Mouse (Mus musculus) gastrocnemius, adult 8-10 months (tissue): ENCODE measurements around the gene Cmc1. TPM values are rescaled to one million over a fixed set of nuclear protein-coding genes. Genes with fewer than 3 reads are reported as not detected.
A peak's percentile ranks its signal among the peaks of the same experiment; 100 is the strongest.
"Not testable (repeated sequence)": the region's sequence is repeated elsewhere in the genome, so short reads cannot be mapped to it uniquely, and the experiment has no call there.

Experiments used
- DNase-seq, 2 experiments: peaks; one replicate each; pipeline ENCODE4 v3.0.0; 2022; ENCODE audit warnings: low spot score in 2 of 2
- total RNA-seq, 4 experiments: library from RNA; stranded (reverse); gene quantifications; 2 replicates each; pipeline ENCODE4 v1.2.4; 2022

Cmc1 gene
- total RNA-seq, 4 experiments from 2014 or later = 18.3 to 25.0 (median 21.5) TPM

- not testable (repeated sequence) for DNase-seq
Observed at GRCm38 (mm10) chr9:118140356-118140755, 9.6 kb downstream of the Cmc1 start.

DNA sequence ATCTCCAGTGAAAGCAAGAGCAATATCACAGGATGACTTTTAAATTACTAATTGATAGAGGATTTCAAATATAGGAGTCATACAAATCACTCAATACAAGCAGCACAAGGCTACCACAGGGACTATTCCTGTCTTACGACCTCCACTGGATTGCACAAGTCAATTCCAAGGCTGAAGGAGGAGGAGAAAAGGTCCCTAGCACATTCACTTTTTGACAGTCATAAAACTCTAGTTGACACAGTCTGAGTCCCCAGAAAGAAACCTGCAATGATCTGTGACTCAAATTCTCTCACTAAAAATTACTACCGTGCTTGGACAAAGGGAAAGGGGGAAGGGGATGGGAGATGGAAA lies 39.6 kb downstream of the Cmc1 start:
- DNase-seq = no peak

DNA sequence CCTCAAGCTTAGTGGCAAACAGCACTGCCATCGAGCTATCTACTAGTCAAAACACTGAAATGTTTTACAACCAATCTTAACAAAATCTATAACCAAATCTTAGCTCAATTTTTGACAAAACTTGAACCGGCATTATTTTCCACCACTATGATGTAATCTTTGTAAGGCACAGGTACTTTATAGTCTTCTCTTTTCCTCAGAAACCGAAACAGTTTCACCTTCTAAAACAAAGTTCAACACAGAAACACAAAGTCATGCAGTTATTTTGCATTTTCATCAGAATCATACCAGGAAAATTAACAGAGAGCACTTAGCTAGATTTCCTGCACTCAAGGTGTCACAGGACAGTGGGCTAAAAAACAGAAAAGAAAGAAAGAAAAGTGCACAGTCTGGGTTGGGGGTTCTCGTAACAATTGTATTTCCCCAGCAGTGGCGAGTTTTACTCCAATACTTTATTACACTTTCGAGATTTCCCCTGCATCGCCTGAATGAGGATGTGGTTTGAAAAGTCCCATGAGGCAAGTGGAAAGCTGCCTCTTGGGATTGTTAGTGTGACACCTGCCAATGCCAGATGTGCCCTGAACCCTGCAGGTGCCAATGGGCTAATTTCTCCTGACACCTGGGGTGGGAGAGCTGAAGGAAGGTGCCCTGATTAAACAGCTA lies 40.1 kb downstream of the Cmc1 start:
- no peak for DNase-seq

DNA sequence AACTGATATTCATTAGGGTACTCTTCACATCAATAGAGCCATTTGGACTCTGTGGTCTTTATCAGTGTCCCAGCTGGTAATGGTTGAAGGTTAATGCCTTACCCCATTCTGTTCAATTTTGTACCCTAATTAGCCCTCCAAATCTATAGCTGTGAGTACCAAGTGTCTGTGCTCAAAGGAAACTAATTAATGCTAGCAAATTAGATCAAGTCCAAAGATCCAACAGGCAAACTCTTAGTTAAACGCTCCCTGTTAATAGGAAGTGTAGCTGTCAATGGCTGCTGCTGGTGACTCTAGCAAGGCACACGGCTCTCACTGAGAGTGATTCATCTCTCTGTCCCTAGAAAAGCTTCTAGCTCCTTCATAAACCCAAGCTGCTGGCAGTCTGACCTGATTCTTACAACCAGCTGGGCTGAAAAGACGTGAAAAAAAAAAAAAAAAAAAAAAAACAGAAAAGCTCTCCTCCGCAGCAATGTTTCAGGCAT lies 41.4 kb downstream of the Cmc1 start:
- no peak for DNase-seq

DNA sequence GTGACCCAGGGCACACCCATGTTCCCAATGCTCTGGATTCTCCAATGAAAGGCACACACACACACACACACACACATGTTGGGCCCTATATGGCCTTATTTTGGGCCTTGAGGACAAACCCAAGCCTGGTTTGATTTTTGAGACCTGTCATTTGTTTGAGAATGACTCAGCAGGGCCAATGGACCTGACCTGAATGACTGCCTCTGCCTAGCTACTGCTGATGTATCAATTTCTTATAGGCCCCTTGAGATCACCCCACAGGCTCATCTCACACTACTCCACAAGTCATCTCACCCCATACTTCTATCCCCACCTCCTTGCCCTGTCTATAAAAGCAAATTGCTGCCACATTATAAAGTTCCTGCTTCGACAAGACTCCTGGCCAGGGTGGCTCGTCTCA lies 48.2 kb downstream of the Cmc1 start:
- no peak for DNase-seq

GRCm38 (mm10) chr9:118100484-118100883 lies 49.5 kb downstream of the Cmc1 start:
- DNase-seq = no peak

GRCm38 (mm10) chr9:118099395-118099794 lies 50.6 kb downstream of the Cmc1 start:
- DNase-seq = no peak

DNA sequence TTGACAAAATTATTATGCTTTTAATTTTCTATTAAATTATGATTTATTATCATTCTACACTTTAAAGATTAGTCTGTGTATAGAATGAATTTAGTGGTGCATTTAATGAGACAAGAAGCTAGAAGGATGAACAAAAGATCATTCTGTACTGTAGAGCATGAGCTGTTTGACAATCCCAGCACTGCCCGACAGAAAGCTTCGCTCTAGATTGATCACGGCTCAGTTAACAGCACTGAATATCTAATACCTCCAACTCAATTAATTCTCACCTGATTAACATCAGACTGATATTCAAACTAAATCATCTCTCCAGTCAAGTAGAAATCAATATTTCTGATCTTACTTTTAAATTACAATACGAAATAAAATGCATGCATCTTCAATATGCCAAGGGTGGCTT lies 66.1 kb downstream of the Cmc1 start:
- no peak for DNase-seq

DNA sequence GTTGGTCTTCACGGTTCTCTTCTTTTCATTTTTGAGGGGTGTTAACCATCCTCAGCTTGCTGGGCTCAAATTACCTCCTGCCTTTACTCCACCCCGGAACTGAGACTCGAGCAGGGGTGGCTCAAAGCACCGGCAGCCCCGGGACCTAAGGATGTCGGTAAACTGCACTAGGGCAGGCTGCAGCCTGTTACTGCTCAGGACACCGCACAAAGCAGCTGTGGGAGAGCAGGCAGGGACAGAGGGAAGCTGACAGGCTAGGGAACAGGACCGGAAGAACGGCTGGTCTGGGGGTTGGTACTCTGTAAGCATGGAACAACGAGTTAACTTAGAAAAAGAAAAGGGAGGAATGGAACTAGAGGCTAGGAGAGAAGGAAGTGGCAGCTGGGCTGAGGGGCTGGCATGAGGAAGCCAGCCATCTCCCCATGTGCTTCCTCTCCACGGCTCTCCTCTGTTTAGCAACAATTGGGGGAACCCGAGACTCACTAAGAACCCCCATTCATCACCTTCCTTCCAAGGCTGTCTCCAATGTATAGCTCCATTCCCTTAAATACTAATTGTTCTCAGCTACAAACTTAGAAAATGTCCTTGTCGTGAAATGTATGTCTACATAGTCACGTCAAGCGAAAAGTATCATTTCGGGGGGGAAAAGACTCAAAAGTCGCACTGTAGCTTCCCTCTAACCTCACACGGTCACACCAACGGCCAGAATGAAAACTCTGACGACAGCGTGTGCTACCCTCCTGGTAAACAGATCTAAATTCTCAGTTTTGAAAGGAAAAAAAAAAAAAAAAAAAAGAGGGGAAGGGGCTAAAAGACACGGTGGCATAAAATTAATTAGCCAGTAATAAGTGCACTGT lies 67.2 kb downstream of the Cmc1 start:
- no peak for DNase-seq

DNA sequence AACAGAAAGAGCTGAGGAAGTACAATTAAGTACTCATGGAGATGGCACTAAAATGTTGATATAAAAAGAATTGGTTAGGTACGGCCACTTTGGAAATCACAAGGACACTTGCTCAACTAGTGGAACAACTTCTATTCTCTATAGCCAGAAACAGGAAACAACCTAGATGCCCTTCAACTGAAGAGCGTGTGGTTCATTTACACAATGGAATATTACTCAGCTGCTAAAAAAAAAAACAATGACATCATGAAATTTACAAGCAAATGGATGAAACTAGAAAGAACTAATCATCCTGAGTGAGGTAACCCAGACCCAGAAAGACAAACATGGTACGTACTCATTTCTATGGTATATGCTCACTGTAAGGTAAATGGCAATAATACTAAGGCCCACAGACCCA lies 76.6 kb downstream of the Cmc1 start:
- no peak for DNase-seq

GRCm38 (mm10) chr9:118072101-118072500 lies 77.9 kb downstream of the Cmc1 start:
- no peak for DNase-seq

DNA sequence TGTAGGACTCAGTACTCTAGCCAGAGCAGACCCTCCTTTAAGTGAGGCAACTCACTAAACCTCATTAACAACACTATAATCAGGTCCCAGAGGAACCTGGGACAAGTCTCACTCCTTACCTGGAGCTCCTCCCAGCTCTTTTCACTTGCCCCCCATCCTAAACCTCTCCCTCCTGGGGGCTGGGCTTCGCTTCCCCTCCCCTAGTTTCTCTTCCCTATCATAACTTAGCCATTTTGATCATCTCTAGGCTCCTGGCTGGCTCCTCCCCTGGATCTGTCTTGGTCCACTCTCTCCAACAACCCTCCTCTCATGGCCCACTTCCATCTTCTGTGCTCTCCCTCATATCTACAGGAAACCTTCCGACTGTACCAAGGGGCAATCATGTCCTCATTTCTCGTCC lies 78.6 kb downstream of the Cmc1 start:
- no peak for DNase-seq

GRCm38 (mm10) chr9:118070442-118070841 lies 79.5 kb downstream of the Cmc1 start:
- peak; percentile 23 to 26 for DNase-seq

GRCm38 (mm10) chr9:118059101-118059500 lies 90.9 kb downstream of the Cmc1 start:
- DNase-seq = no peak

- DNase-seq = no peak
Observed at GRCm38 (mm10) chr9:118053286-118053685, 96.7 kb downstream of the Cmc1 start.

DNA sequence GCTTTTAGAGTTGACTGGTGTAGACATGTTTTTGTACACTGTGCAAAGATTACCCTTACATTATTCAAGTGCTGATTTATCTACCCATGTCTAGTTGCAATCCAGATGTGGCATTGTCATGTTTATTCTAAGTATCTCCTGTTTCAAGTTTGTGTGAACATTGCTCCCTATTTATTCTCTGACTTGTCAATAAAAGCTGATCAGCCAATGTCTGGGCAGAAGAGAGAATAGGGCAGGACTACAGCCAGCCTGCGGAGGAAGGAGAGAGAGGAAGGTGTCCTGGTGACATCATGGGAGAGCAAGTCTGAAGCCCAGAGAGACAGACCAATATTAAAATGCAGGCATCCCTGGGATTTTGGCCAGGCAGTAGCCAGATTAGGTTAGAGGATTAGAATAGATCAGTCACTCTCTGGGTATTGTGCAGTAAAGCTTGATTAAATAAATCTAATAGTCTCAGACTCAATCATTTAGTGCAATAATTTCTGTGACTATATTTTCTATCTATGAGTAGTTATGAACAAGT lies 104.9 kb downstream of the Cmc1 start:
- no peak for DNase-seq

GRCm38 (mm10) chr9:118043581-118043980 lies 106.4 kb downstream of the Cmc1 start:
- DNase-seq = no peak

DNA sequence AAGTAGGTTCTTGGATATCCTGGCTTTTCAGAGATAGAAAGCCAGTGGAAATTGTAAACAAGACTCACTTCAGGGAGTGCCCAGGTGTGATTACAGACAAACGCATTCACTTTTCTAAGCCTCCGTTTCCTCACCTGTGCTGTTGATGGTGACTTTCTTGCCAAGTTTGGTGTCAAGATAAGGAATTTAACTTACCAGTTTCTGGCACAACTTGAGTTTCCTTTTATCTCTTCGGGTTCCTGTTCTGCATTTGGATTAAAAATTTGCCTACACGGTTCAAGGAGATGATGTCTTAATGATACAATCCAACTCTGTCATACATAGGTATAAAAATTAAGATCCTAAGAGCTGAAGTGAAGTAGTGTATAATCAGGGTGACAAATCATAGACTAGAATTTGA lies 107.2 kb downstream of the Cmc1 start:
- no peak for DNase-seq

DNA sequence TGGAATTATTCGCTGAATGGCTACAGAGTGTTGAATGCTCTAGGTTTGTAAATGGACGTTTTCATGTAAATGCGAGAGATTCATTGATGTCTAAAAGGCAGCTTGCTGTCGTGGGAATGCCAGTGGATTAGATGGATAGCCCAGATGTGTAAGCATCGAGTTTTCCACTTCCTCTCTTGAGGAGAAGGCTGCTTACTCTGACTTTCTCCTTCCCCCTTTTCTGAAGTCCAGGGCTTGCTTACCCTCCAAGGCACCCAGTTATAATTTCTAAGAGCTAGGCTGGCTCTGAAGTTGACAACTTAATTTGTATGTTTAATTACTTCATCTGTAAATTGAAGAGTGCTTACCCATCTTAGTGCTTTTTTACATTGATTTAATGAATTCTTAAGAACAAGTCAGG lies 108.3 kb downstream of the Cmc1 start:
- DNase-seq = no peak

DNA sequence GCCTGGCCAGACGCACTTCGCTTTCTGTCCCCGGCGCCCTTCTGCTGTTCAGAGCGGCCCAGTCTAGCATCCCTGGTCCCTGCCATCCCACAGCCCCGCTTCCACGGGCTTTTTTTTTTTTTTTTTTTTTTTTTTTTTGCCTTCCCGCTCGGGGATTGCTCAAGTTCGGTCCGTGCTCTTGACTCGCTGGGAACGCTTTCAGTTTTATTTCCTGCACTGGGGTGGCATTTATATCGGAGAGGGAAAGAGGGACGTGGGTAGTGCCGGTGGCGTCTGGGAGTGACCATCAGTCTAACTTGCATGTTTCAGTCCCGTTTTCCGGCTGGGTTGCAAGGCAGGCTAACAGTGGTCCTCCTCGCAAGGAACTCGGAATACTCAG lies 109.0 kb downstream of the Cmc1 start:
- DNase-seq = no peak

DNA sequence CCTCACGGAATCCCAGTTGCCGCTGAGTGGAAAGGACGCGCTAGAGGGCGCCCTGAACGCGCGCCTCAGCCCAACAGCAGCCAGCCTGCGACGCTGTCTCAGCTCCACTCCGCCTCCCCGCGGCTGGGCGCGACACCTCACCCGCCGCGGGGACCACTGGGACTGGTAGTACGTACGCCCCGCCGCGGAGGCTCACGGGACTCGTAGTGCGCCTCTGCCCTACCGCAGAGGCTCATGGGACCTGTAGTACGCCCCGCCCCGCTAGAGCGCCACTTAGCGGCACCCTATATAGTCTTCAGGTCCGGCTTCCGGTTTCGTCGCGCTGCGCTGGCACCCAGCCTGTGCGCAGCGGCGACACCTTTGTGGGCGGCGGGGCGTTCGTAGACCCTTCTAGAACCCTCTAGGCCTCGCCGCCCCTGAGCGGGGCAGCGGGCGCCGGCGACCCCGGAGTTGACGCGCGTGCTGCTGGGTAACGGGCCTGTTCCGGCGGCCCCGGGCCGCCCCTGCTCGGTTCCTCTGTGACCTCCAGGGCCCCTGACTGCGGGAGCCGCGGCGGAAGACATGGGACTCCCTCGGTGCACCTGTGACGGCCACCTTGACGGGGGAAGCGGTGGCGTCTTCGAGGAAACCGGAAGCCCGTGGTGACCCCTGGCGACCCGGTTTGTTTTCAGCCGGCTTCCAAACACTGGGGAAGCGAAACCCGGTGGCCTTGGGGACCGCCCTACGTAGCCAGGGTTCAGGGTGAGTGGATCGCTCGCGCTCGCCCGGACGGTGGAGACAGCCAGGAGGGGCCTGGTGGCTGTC lies 109.6 kb downstream of the Cmc1 start, which contains the start of gene Azi2:
Azi2 (plus strand) TSS at position 282 of the 804 bp plus-strand sequence.
- DNase-seq = peak; percentile 96 to 98

DNA sequence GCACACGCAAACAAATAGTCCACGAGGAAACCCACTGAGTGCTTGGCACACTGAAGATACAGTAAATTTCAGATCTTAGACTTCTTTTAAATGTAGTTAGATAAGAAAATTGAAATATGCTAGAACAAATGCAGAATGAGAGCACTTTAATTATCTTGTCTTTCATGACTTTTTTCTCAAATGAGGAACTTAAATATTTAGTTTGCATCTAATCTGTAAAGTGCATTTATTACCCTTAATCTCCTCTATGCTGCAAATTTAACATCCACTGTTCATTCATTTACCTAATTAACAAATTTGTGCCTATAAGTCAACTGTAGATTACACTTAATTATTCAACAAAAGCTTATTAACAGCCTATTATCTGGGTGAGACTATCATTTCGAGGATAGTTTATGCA lies 115.0 kb downstream of the Cmc1 start:
- DNase-seq = no peak
